Mouse (Mus musculus) kidney, adult 2 months (tissue): ENCODE measurements around the gene Mpg.

Source experiments
- CTCF ChIP-seq: fragments of 200-500 bp; conservative IDR thresholded peaks from 2 replicates; pipeline ENCODE4 v1.5.1; 2011; ENCODE audit warnings: low read depth, mild to moderate bottlenecking, control low read depth, low read length, moderate library complexity, mixed read lengths; ENCODE audit not compliant: insufficient read depth, insufficient read length
- POLR2A ChIP-seq: fragments of 200-500 bp; IDR thresholded peaks from one replicate; pipeline ENCODE4 v1.6.1; 2011; ENCODE audit warnings: low read depth, low read length, control low read depth

- TF ChIP-seq CTCF (no peak), POLR2A (no peak)
These were observed 8.6 kb downstream of the Mpg start for GRCm38 (mm10) chr11:32234816-32235485.
